Mouse (Mus musculus): ENCODE data around the gene Sh2d6. TPM values are rescaled to one million over a fixed set of nuclear protein-coding genes. Genes with fewer than 3 reads are reported as not detected.

Gene Sh2d6
- polyA plus RNA-seq, 1 experiment from 2014 or later, result 1.1 TPM

DNA sequence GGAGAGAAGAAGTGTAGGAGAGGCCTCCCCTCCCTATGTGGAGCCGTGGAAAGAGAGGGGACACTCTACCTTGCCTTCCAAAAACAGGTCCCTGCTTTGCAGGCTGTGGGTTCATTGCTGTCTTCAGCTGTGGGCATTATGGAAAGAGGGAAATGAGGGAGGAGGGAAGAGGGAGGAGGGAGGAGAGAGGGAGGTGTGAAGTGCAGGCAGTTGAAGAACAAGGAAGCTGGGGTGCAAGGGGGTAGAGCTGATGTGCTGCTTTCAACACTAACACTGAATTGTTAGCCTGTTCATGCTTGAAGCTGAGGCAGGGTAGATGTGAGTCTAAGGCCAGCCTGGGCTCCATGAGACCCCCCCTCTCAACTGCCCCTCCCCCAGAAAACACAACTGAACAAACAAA, 2.7 kb downstream of the Sh2d6 start:
- Histone ChIP-seq H3K36me3 (ENCODE audit: control insufficient read depth, insufficient read depth, low read length) (no peaks in the 10 kb centered on the region), H3K9me3 (ENCODE audit: control insufficient read depth, low read length) (no peaks in the 10 kb centered on the region), H3K4me3 (replicated peaks; ENCODE audit: low read depth, low read length) (no peak overlapping the region), H3K4me1 (ENCODE audit: control insufficient read depth, insufficient read depth, low read length) (peaks cover 37% of the 10 kb centered on the region), H3K27ac (replicated peaks; ENCODE audit: low read depth, low read length) (peak overlapping the region; percentile 96), H3K27me3 (ENCODE audit: control insufficient read depth, insufficient read depth, low read length) (no peaks in the 10 kb centered on the region), H3K9ac (replicated peaks; ENCODE audit: low read length) (no peak overlapping the region), H3K4me2 (ENCODE audit: low read length) (peak overlapping the region; percentile 44)
- ATAC-seq (ENCODE audit: low FRiP score, low TSS enrichment) (0 out of 2 replicates have a peak, but pooled peaks have one; percentile 17), DNase-seq (no peak)
- WGBS, result 94% methylated on average over 1 of the region's 1 CpGs

GRCm38 (mm10) chr6:72515644-72516043, 5.9 kb downstream of the Sh2d6 start:
- no peak overlapping the region for H3K27ac ChIP-seq (replicated peaks; ENCODE audit: low read depth, low read length)
- peaks cover 51% of the 10 kb centered on the region for H3K4me1 ChIP-seq (ENCODE audit: control insufficient read depth, insufficient read depth, low read length)
- no peaks in the 10 kb centered on the region for H3K9me3 ChIP-seq (ENCODE audit: control insufficient read depth, low read length)
- no peak for ATAC-seq (ENCODE audit: low FRiP score, low TSS enrichment)
- no peak overlapping the region for H3K4me2 ChIP-seq (ENCODE audit: low read length)
- H3K36me3 ChIP-seq (ENCODE audit: control insufficient read depth, insufficient read depth, low read length), result no peaks in the 10 kb centered on the region
- no peak overlapping the region for H3K4me3 ChIP-seq (replicated peaks; ENCODE audit: low read depth, low read length)
- no peak overlapping the region for H3K9ac ChIP-seq (replicated peaks; ENCODE audit: low read length)
- WGBS, result 92% methylated on average over 6 of the region's 6 CpGs
- no peaks in the 10 kb centered on the region for H3K27me3 ChIP-seq (ENCODE audit: control insufficient read depth, insufficient read depth, low read length)
- DNase-seq, result no peak

GRCm38 (mm10) chr6:72513071-72513440, 8.5 kb downstream of the Sh2d6 start:
- Histone ChIP-seq H3K4me1 (ENCODE audit: control insufficient read depth, insufficient read depth, low read length) (peaks cover 29% of the 10 kb centered on the region), H3K36me3 (ENCODE audit: control insufficient read depth, insufficient read depth, low read length) (no peaks in the 10 kb centered on the region), H3K9ac (replicated peaks; ENCODE audit: low read length) (peak overlapping the region; percentile 60), H3K4me3 (replicated peaks; ENCODE audit: low read depth, low read length) (peak overlapping the region; percentile 30), H3K9me3 (ENCODE audit: control insufficient read depth, low read length) (no peaks in the 10 kb centered on the region), H3K27ac (replicated peaks; ENCODE audit: low read depth, low read length) (peak overlapping the region; percentile 97), H3K4me2 (ENCODE audit: low read length) (peak overlapping the region; percentile 56), H3K27me3 (ENCODE audit: control insufficient read depth, insufficient read depth, low read length) (no peaks in the 10 kb centered on the region)
- ATAC-seq (ENCODE audit: low FRiP score, low TSS enrichment) (no peak; the same call in 1 of the 2 replicates), DNase-seq (no peak)
- 36% methylated on average over 7 of the region's 7 CpGs for WGBS

DNA sequence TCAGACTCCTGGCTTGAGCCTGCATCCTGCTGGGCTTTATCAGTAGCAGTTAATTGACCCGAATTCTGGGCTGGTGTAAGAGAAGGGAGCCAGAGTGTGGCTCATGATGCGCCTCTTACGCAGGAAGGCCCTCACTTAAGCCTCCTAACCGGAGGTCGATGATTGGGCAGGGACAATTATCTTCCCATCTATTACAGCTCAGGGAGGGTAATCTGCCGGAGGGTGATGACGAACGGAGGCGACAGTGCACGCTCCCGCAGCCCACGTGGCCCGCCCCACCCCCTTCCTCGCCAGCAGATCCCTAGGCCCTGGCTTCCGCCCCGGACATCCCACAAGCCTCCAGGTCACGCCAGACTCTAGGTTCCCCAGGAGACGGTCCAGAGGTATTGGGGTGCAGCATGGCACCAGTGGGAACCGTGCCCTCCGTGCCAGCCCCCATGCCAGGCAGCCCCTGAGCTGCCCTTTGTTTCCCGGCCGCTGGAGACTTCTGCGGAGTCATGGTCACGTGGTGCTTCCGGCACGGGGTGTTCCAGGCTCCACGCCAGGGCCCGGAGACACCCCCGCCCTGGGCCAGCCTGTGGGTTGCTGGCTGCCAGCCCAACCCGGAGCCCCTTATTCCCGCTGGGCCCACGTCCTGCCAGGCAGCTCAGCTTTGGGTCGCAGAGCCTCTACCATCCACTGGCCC, 9.0 kb downstream of the Sh2d6 start:
- DNase-seq, result peak; percentile 92
- Histone ChIP-seq H3K4me3 (replicated peaks; ENCODE audit: low read depth, low read length) (peak overlapping the region; percentile 30), H3K27me3 (ENCODE audit: control insufficient read depth, insufficient read depth, low read length) (no peaks in the 10 kb centered on the region), H3K36me3 (ENCODE audit: control insufficient read depth, insufficient read depth, low read length) (no peaks in the 10 kb centered on the region), H3K4me1 (ENCODE audit: control insufficient read depth, insufficient read depth, low read length) (peaks cover 29% of the 10 kb centered on the region), H3K9ac (replicated peaks; ENCODE audit: low read length) (peak overlapping the region; percentile 60), H3K4me2 (ENCODE audit: low read length) (peak overlapping the region; percentile 56), H3K27ac (replicated peaks; ENCODE audit: low read depth, low read length) (peak overlapping the region; percentile 97), H3K9me3 (ENCODE audit: control insufficient read depth, low read length) (no peaks in the 10 kb centered on the region)
- WGBS, result 1% methylated on average over 33 of the region's 33 CpGs
- peak; percentile 90 for ATAC-seq (ENCODE audit: low FRiP score, low TSS enrichment)

- ATAC-seq (ENCODE audit: low FRiP score, low TSS enrichment) (no peak), DNase-seq (no peak)
- 65% methylated on average over 6 of the region's 6 CpGs for WGBS
- H3K9ac ChIP-seq (replicated peaks; ENCODE audit: low read length), result no peak overlapping the region
- no peaks in the 10 kb centered on the region for H3K9me3 ChIP-seq (ENCODE audit: control insufficient read depth, low read length)
- 0 out of 2 replicates have a peak overlapping the region, but pooled peaks have one; percentile 57 for H3K27ac ChIP-seq (replicated peaks; ENCODE audit: low read depth, low read length)
- no peak overlapping the region for H3K4me2 ChIP-seq (ENCODE audit: low read length)
- H3K4me3 ChIP-seq (replicated peaks; ENCODE audit: low read depth, low read length), result no peak overlapping the region
- H3K4me1 ChIP-seq (ENCODE audit: control insufficient read depth, insufficient read depth, low read length), result peaks cover 29% of the 10 kb centered on the region
- H3K27me3 ChIP-seq (ENCODE audit: control insufficient read depth, insufficient read depth, low read length), result no peaks in the 10 kb centered on the region
- no peaks in the 10 kb centered on the region for H3K36me3 ChIP-seq (ENCODE audit: control insufficient read depth, insufficient read depth, low read length)
These were observed 10.7 kb downstream of the Sh2d6 start for GRCm38 (mm10) chr6:72510686-72511421.

GRCm38 (mm10) chr6:72509872-72510435, 11.6 kb downstream of the Sh2d6 start:
- no peaks in the 10 kb centered on the region for H3K36me3 ChIP-seq (ENCODE audit: control insufficient read depth, insufficient read depth, low read length)
- WGBS, result 67% methylated on average over 2 of the region's 2 CpGs
- H3K27ac ChIP-seq (replicated peaks; ENCODE audit: low read depth, low read length), result peak overlapping the region; percentile 57; the same call in 1 of the 2 replicates
- H3K4me2 ChIP-seq (ENCODE audit: low read length), result no peak overlapping the region
- no peak overlapping the region for H3K9ac ChIP-seq (replicated peaks; ENCODE audit: low read length)
- no peaks in the 10 kb centered on the region for H3K9me3 ChIP-seq (ENCODE audit: control insufficient read depth, low read length)
- H3K4me3 ChIP-seq (replicated peaks; ENCODE audit: low read depth, low read length), result no peak overlapping the region
- DNase-seq (no peak), ATAC-seq (ENCODE audit: low FRiP score, low TSS enrichment) (no peak)
- no peaks in the 10 kb centered on the region for H3K27me3 ChIP-seq (ENCODE audit: control insufficient read depth, insufficient read depth, low read length)
- H3K4me1 ChIP-seq (ENCODE audit: control insufficient read depth, insufficient read depth, low read length), result peaks cover 29% of the 10 kb centered on the region

- no peak for ATAC-seq (ENCODE audit: low FRiP score, low TSS enrichment)
- H3K27ac ChIP-seq (replicated peaks; ENCODE audit: low read depth, low read length), result no peak overlapping the region
- WGBS, result 77% methylated on average over 4 of the region's 4 CpGs
These were observed 12.9 kb downstream of the Sh2d6 start for GRCm38 (mm10) chr6:72508596-72508995.

GRCm38 (mm10) chr6:72506104-72506503, 15.4 kb downstream of the Sh2d6 start:
- Histone ChIP-seq H3K4me2 (ENCODE audit: low read length) (no peak overlapping the region), H3K9me3 (ENCODE audit: control insufficient read depth, low read length) (no peaks in the 10 kb centered on the region), H3K36me3 (ENCODE audit: control insufficient read depth, insufficient read depth, low read length) (no peaks in the 10 kb centered on the region), H3K27ac (replicated peaks; ENCODE audit: low read depth, low read length) (no peak overlapping the region), H3K4me3 (replicated peaks; ENCODE audit: low read depth, low read length) (no peak overlapping the region), H3K27me3 (ENCODE audit: control insufficient read depth, insufficient read depth, low read length) (no peaks in the 10 kb centered on the region), H3K9ac (replicated peaks; ENCODE audit: low read length) (no peak overlapping the region), H3K4me1 (ENCODE audit: control insufficient read depth, insufficient read depth, low read length) (no peaks in the 10 kb centered on the region)
- no peak for ATAC-seq (ENCODE audit: low FRiP score, low TSS enrichment)
- no peak for DNase-seq
- 85% methylated on average over 1 of the region's 1 CpGs for WGBS

More at GRCm38 (mm10) chr6:72508596-72508995, 12.9 kb downstream of the Sh2d6 start:
- no peaks in the 10 kb centered on the region for H3K36me3 ChIP-seq (ENCODE audit: control insufficient read depth, insufficient read depth, low read length)
- no peaks in the 10 kb centered on the region for H3K9me3 ChIP-seq (ENCODE audit: control insufficient read depth, low read length)
- no peak overlapping the region for H3K4me3 ChIP-seq (replicated peaks; ENCODE audit: low read depth, low read length)
- no peaks in the 10 kb centered on the region for H3K27me3 ChIP-seq (ENCODE audit: control insufficient read depth, insufficient read depth, low read length)
- no peak for DNase-seq
- H3K4me1 ChIP-seq (ENCODE audit: control insufficient read depth, insufficient read depth, low read length), result peaks cover 23% of the 10 kb centered on the region
- H3K9ac ChIP-seq (replicated peaks; ENCODE audit: low read length), result no peak overlapping the region
- H3K4me2 ChIP-seq (ENCODE audit: low read length), result no peak overlapping the region
